Mouse (Mus musculus) forebrain, embryonic 13.5 days (tissue): ENCODE data around the gene Tmem131l. TPM values are rescaled to one million over a fixed set of nuclear protein-coding genes. Genes with fewer than 3 reads are reported as not detected.

Experiments
- ATAC-seq: fragments of 200-750 bp; cut with Nextera tagmentation; 2 replicates; pipeline ENCODE4 v1.8.0; 2017
- H3K27ac ChIP-seq: fragments of 300-500 bp; sonication (generic); 2 replicates; pipeline ENCODE4 v1.5.1; 2015; ENCODE audit warnings: inconsistent platforms, mild to moderate bottlenecking, moderate library complexity
- H3K27me3 ChIP-seq: fragments of 300-500 bp; sonication (generic); 2 replicates; pipeline ENCODE4 v1.6.1; 2015; ENCODE audit warnings: mild to moderate bottlenecking, inconsistent platforms
- H3K36me3 ChIP-seq: fragments of 300-500 bp; sonication (generic); 2 replicates; pipeline ENCODE4 v1.6.1; 2015; ENCODE audit warnings: mild to moderate bottlenecking, inconsistent platforms; ENCODE audit not compliant: poor library complexity, severe bottlenecking
- H3K4me1 ChIP-seq: fragments of 300-500 bp; sonication (generic); 2 replicates; pipeline ENCODE4 v1.6.1; 2015; ENCODE audit warnings: inconsistent platforms
- H3K4me2 ChIP-seq: fragments of 300-500 bp; sonication (generic); 2 replicates; pipeline ENCODE4 v1.6.1; 2015; ENCODE audit warnings: inconsistent platforms, mild to moderate bottlenecking, moderate library complexity
- H3K4me3 ChIP-seq: fragments of 300-500 bp; sonication (generic); 2 replicates; pipeline ENCODE4 v1.5.1; 2015; ENCODE audit warnings: mild to moderate bottlenecking, inconsistent platforms
- H3K9ac ChIP-seq: fragments of 300-500 bp; sonication (generic); 2 replicates; pipeline ENCODE4 v1.6.1; 2015; ENCODE audit warnings: mild to moderate bottlenecking, inconsistent platforms
- H3K9me3 ChIP-seq: fragments of 300-500 bp; sonication (generic); replicated peaks from 2 replicates; pipeline ENCODE4 v1.6.1; 2016; ENCODE audit warnings: inconsistent platforms
- WGBS: fragments of 180-500 bp; shearing (Covaris S2); methylation state at CpG from one replicate; pipeline ENCODE4 v1.1.7; 2015; 5-methylcytosine and 5-hydroxymethylcytosine counted together
- polyA plus RNA-seq: library from polyadenylated mRNA; unstranded; fragments of >200 nt; fragmentation: Nextera tagmentation; extraction: Ambion mirVana; gene quantifications from 2 replicates; pipeline ENCODE4 v1.2.1, GENCODE M21; 2015

Tmem131l gene
- polyA plus RNA-seq, 1 experiment from 2014 or later: 139 TPM

DNA sequence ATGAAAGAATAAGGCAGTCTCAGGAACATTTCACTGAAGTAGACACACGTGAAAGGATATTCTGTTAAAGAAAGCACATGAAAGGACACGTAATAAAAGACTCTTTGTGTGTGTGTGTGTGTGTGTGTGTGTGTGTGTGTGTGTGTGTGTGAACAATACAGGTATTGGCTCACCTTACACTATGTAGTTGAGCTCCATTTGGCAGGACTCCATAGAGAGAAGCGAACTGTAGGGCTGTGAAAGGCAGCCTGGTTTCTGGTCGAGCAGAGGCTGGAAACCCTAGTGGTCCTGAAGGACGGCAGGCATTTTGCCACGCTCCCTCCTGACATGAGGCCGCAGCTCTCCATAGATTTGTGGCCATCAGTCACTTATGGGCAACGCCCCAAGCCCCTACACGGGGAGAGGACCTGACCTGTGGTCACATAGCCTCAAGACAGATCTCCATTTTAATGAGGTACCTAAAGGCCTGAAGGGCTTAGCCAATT, 175.9 kb downstream of the Tmem131l start:
- Histone ChIP-seq H3K36me3 (no peaks in the 10 kb centered on the region), H3K9me3 (no peaks in the 10 kb centered on the region), H3K27ac (no peak overlapping the region), H3K4me2 (no peak overlapping the region), H3K4me3 (no peak overlapping the region), H3K9ac (no peak overlapping the region), H3K4me1 (no peaks in the 10 kb centered on the region), H3K27me3 (no peaks in the 10 kb centered on the region)
- WGBS: 70% methylated on average over 9 of the region's 9 CpGs
- ATAC-seq: no peak

DNA sequence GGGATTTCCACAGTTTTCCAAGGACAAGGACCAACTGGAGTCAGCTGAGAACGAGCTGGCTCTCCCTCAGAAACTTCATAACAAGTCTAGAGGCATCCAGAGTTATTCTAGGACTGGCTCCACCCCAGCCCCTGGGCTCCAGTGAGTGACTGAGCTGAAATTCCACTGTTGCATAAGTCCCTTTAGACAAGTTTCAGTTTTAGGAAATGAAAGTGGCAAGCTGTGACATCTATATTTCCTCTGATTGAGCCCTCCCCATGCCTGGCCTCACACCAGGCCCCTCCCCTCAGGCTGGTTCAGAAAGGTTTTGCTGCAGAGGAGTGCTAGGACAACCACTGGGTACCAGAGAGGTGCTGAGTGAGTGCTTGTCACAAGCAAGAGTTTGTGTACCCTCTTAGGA, 177.0 kb downstream of the Tmem131l start:
- WGBS: 48% methylated on average over 1 of the region's 1 CpGs
- Histone ChIP-seq H3K4me1 (no peaks in the 10 kb centered on the region), H3K4me2 (no peak overlapping the region), H3K27ac (no peak overlapping the region), H3K36me3 (no peaks in the 10 kb centered on the region), H3K9ac (no peak overlapping the region), H3K27me3 (no peaks in the 10 kb centered on the region), H3K4me3 (no peak overlapping the region), H3K9me3 (no peaks in the 10 kb centered on the region)
- no peak for ATAC-seq

DNA sequence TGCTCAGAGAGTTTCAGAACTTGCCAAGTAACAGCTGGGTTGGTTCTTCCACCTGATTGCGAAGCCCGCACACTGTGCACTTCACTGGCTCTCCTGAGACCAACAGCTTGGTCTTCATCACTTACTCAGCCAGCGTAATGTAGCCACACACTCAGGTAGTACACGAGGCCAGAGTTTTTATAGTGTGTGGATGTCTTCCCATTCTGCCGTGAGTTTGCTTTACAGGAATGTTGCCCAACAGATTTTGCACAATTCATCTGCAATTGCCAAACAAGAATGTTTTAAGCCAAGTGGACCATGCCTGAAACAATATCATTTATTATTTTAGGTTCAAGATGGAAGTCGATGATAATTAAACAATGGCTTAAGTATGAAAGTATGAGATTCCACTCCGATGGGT, 180.4 kb downstream of the Tmem131l start:
- no peak overlapping the region for H3K4me3 ChIP-seq
- H3K9me3 ChIP-seq: no peaks in the 10 kb centered on the region
- H3K4me2 ChIP-seq: no peak overlapping the region
- H3K27me3 ChIP-seq: no peaks in the 10 kb centered on the region
- H3K27ac ChIP-seq: no peak overlapping the region
- no peak for ATAC-seq
- 91% methylated on average over 7 of the region's 7 CpGs for WGBS
- H3K4me1 ChIP-seq: no peaks in the 10 kb centered on the region
- H3K9ac ChIP-seq: no peak overlapping the region
- H3K36me3 ChIP-seq: no peaks in the 10 kb centered on the region

DNA sequence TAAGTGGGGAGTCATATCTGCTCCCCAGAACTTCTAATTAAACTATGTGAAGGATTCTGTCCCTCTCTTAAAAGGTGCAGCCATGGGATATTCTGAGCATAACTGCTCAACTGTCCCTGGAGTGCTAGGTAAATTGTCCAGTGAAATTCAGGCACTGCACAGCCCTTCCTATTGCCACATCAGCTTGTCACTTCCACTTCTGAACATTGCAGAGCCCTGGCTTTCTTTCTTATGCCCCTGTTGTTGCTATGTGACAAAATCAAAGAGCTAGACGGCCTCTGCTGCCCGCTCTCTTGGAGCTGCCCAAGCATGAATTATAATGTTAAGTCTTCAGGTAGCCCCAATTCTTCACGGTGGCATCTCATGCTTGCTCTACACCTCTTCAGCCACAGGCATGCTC, 180.9 kb downstream of the Tmem131l start:
- Histone ChIP-seq H3K27me3 (no peaks in the 10 kb centered on the region), H3K9me3 (no peaks in the 10 kb centered on the region), H3K4me3 (no peak overlapping the region), H3K9ac (no peak overlapping the region), H3K36me3 (no peaks in the 10 kb centered on the region), H3K4me1 (no peaks in the 10 kb centered on the region), H3K27ac (no peak overlapping the region), H3K4me2 (no peak overlapping the region)
- WGBS: 67% methylated on average over 3 of the region's 3 CpGs
- ATAC-seq: no peak

DNA sequence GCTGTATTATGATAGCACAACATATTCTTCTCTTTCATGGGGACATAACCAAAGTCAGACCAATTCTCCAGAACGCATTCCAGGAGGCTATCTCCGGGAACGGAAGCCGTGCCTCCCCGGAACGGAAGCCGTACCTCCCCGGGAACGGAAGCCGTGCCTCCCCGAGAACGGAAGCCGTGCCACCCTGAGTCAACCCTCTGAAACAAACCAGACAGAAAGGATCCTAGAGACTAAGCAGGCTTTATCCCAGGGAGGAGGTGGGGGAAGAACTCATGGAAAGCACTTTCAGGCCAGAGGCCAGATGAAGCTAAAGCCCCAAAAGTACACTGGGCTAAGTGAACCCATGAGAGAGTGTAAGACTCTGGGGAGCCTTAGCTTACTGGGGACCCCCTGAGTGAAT, 182.4 kb downstream of the Tmem131l start:
- WGBS: 97% methylated on average over 13 of the region's 13 CpGs

DNA sequence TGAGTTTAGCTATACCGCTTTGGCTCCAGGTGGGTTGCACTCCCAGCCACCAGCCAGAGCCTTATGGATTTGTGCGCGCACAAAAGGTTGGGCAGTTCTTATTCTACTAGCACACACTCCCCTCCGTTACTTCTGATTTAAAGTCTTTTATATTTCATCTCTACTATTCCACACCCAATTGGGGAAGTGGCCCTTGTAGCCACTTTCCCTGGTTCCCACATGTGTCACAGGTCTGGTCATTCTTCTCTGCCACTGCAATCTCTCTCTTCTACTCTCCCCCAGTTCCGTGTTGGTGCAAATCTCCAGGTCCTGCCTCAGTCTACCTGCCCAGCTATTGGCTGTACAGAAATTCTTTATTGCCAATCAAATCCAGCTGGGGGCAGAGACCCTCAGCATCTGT, 184.3 kb downstream of the Tmem131l start:
- ATAC-seq: no peak
- Histone ChIP-seq H3K27ac (no peak overlapping the region), H3K4me3 (no peak overlapping the region), H3K9ac (no peak overlapping the region), H3K27me3 (no peaks in the 10 kb centered on the region), H3K4me2 (no peak overlapping the region), H3K9me3 (no peaks in the 10 kb centered on the region), H3K4me1 (no peaks in the 10 kb centered on the region), H3K36me3 (no peaks in the 10 kb centered on the region)
- 92% methylated on average over 5 of the region's 5 CpGs for whole genome bisulfite sequencing

More for the DNA sequence above, 182.4 kb downstream of the Tmem131l start:
- Histone ChIP-seq H3K27me3 (no peaks in the 10 kb centered on the region), H3K36me3 (no peaks in the 10 kb centered on the region), H3K9ac (no peak overlapping the region), H3K9me3 (no peaks in the 10 kb centered on the region), H3K4me3 (no peak overlapping the region), H3K4me2 (no peak overlapping the region), H3K4me1 (no peaks in the 10 kb centered on the region), H3K27ac (no peak overlapping the region)
- no peak for ATAC-seq

DNA sequence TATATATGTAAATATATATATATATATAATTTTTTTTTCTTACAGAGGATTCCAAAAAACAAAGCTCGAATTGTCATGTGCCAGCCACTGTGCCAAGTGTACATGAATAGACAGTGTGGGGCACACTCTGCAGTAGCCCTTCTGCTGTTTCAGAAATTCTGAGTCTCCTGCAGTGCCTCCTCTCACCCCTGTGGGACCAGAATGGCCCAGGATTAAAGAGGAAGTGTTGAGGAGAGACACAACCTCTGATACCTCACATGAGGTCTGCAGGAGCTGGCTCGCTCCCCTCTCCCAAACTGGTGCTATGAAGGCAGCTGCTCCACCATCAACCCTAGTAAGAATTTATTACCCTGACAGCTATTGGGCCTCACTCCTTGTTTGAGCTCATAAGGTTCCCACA, 190.6 kb downstream of the Tmem131l start:
- ATAC-seq: no peak
- 79% methylated on average over 2 of the region's 2 CpGs for WGBS
- H3K4me1 ChIP-seq: no peaks in the 10 kb centered on the region
- H3K36me3 ChIP-seq: no peaks in the 10 kb centered on the region
- H3K9me3 ChIP-seq: no peaks in the 10 kb centered on the region
- no peaks in the 10 kb centered on the region for H3K27me3 ChIP-seq
- no peak overlapping the region for H3K27ac ChIP-seq
- no peak overlapping the region for H3K9ac ChIP-seq
- no peak overlapping the region for H3K4me2 ChIP-seq
- H3K4me3 ChIP-seq: no peak overlapping the region

Other genes starting within 250 kb of the Tmem131l start
- gene Tlr2, start 198.4 kb downstream of the Tmem131l start, polyA plus RNA-seq: 0.57 and 0.68 TPM in 2 replicates
- 5.3 and 5.9 TPM in 2 replicates for gene Mnd1, start 115.6 kb upstream of the Tmem131l start, polyA plus RNA-seq
- 3.7 and 4.1 TPM in 2 replicates for gene Gm6525, start 133.9 kb upstream of the Tmem131l start, polyA plus RNA-seq